Mouse (Mus musculus): Measurements from ENCODE around the gene Lmf1. TPM values are rescaled to one million over a fixed set of nuclear protein-coding genes. Genes with fewer than 3 reads are reported as not detected.

Lmf1 gene
- polyA plus RNA-seq, 1 experiment from 2014 or later = 13.4 TPM

GRCm38 (mm10) chr17:25656142-25656825 lies 77.4 kb downstream of the Lmf1 start:
- no peak overlapping the region for H3K4me3 ChIP-seq (ENCODE audit: low read depth, low read length)
- H3K36me3 ChIP-seq (ENCODE audit: control insufficient read depth, insufficient read depth) = no peaks in the 10 kb centered on the region
- H3K27me3 ChIP-seq (ENCODE audit: control insufficient read depth, insufficient read depth, low read depth, low read length) = no peaks in the 10 kb centered on the region
- 72% methylated on average over 12 of the region's 12 CpGs for WGBS (ENCODE audit: insufficient replicate concordance)
- H3K9ac ChIP-seq (ENCODE audit: low read depth, low read length) = no peak overlapping the region
- H3K9me3 ChIP-seq (replicated peaks; ENCODE audit: control insufficient read depth, low read length) = no peaks in the 10 kb centered on the region
- no peak overlapping the region for H3K27ac ChIP-seq (ENCODE audit: low read length)
- ATAC-seq (ENCODE audit: low read depth) = no peak
- H3K4me2 ChIP-seq (ENCODE audit: low read depth, low read length) = no peak overlapping the region
- no peaks in the 10 kb centered on the region for H3K4me1 ChIP-seq (ENCODE audit: control insufficient read depth, low read depth, low read length)

- Histone ChIP-seq H3K27me3 (ENCODE audit: control insufficient read depth, insufficient read depth, low read depth, low read length) (no peaks in the 10 kb centered on the region), H3K9me3 (replicated peaks; ENCODE audit: control insufficient read depth, low read length) (no peaks in the 10 kb centered on the region), H3K36me3 (ENCODE audit: control insufficient read depth, insufficient read depth) (no peaks in the 10 kb centered on the region), H3K4me1 (ENCODE audit: control insufficient read depth, low read depth, low read length) (no peaks in the 10 kb centered on the region), H3K4me2 (ENCODE audit: low read depth, low read length) (no peak overlapping the region), H3K9ac (ENCODE audit: low read depth, low read length) (no peak overlapping the region), H3K4me3 (ENCODE audit: low read depth, low read length) (no peak overlapping the region), H3K27ac (ENCODE audit: low read length) (no peak overlapping the region)
- 41% methylated on average over 3 of the region's 3 CpGs for WGBS (ENCODE audit: insufficient replicate concordance)
- ATAC-seq (ENCODE audit: low read depth) = no peak
Measured at GRCm38 (mm10) chr17:25656826-25657189, 77.9 kb downstream of the Lmf1 start.

- H3K9me3 ChIP-seq (replicated peaks; ENCODE audit: control insufficient read depth, low read length) = no peaks in the 10 kb centered on the region
- ATAC-seq (ENCODE audit: low read depth) = no peak
- H3K27ac ChIP-seq (ENCODE audit: low read length) = no peak overlapping the region
- no peaks in the 10 kb centered on the region for H3K4me1 ChIP-seq (ENCODE audit: control insufficient read depth, low read depth, low read length)
- 43% methylated on average over 12 of the region's 12 CpGs for WGBS (ENCODE audit: insufficient replicate concordance)
- H3K27me3 ChIP-seq (ENCODE audit: control insufficient read depth, insufficient read depth, low read depth, low read length) = no peaks in the 10 kb centered on the region
- no peak overlapping the region for H3K9ac ChIP-seq (ENCODE audit: low read depth, low read length)
- H3K4me2 ChIP-seq (ENCODE audit: low read depth, low read length) = no peak overlapping the region
- no peaks in the 10 kb centered on the region for H3K36me3 ChIP-seq (ENCODE audit: control insufficient read depth, insufficient read depth)
- H3K4me3 ChIP-seq (ENCODE audit: low read depth, low read length) = no peak overlapping the region
Measured at GRCm38 (mm10) chr17:25663213-25663835, 84.4 kb downstream of the Lmf1 start.

GRCm38 (mm10) chr17:25665485-25665884 lies 86.6 kb downstream of the Lmf1 start:
- ATAC-seq (ENCODE audit: low read depth) = no peak
- Histone ChIP-seq H3K9me3 (replicated peaks; ENCODE audit: control insufficient read depth, low read length) (no peaks in the 10 kb centered on the region), H3K4me1 (ENCODE audit: control insufficient read depth, low read depth, low read length) (no peaks in the 10 kb centered on the region), H3K4me3 (ENCODE audit: low read depth, low read length) (no peak overlapping the region), H3K27me3 (ENCODE audit: control insufficient read depth, insufficient read depth, low read depth, low read length) (no peaks in the 10 kb centered on the region), H3K27ac (ENCODE audit: low read length) (no peak overlapping the region), H3K36me3 (ENCODE audit: control insufficient read depth, insufficient read depth) (no peaks in the 10 kb centered on the region), H3K9ac (ENCODE audit: low read depth, low read length) (no peak overlapping the region), H3K4me2 (ENCODE audit: low read depth, low read length) (no peak overlapping the region)
- 78% methylated on average over 6 of the region's 6 CpGs for whole genome bisulfite sequencing (ENCODE audit: insufficient replicate concordance)

GRCm38 (mm10) chr17:25665891-25666290 lies 87.0 kb downstream of the Lmf1 start:
- Histone ChIP-seq H3K4me3 (ENCODE audit: low read depth, low read length) (no peak overlapping the region), H3K27ac (ENCODE audit: low read length) (no peak overlapping the region), H3K36me3 (ENCODE audit: control insufficient read depth, insufficient read depth) (no peaks in the 10 kb centered on the region), H3K9ac (ENCODE audit: low read depth, low read length) (no peak overlapping the region), H3K4me1 (ENCODE audit: control insufficient read depth, low read depth, low read length) (no peaks in the 10 kb centered on the region), H3K9me3 (replicated peaks; ENCODE audit: control insufficient read depth, low read length) (no peaks in the 10 kb centered on the region), H3K4me2 (ENCODE audit: low read depth, low read length) (no peak overlapping the region), H3K27me3 (ENCODE audit: control insufficient read depth, insufficient read depth, low read depth, low read length) (no peaks in the 10 kb centered on the region)
- no peak for ATAC-seq (ENCODE audit: low read depth)
- WGBS (ENCODE audit: insufficient replicate concordance) = 61% methylated on average over 8 of the region's 8 CpGs

- Histone ChIP-seq H3K27me3 (ENCODE audit: control insufficient read depth, insufficient read depth, low read depth, low read length) (no peaks in the 10 kb centered on the region), H3K4me1 (ENCODE audit: control insufficient read depth, low read depth, low read length) (no peaks in the 10 kb centered on the region), H3K4me3 (ENCODE audit: low read depth, low read length) (no peak overlapping the region), H3K9ac (ENCODE audit: low read depth, low read length) (no peak overlapping the region), H3K36me3 (ENCODE audit: control insufficient read depth, insufficient read depth) (no peaks in the 10 kb centered on the region), H3K9me3 (replicated peaks; ENCODE audit: control insufficient read depth, low read length) (no peaks in the 10 kb centered on the region), H3K27ac (ENCODE audit: low read length) (no peak overlapping the region), H3K4me2 (ENCODE audit: low read depth, low read length) (no peak overlapping the region)
- 62% methylated on average over 7 of the region's 7 CpGs for WGBS (ENCODE audit: insufficient replicate concordance)
- no peak for ATAC-seq (ENCODE audit: low read depth)
Measured at GRCm38 (mm10) chr17:25668481-25669055, 89.7 kb downstream of the Lmf1 start.

- no peak for ATAC-seq (ENCODE audit: low read depth)
- no peaks in the 10 kb centered on the region for H3K27me3 ChIP-seq (ENCODE audit: control insufficient read depth, insufficient read depth, low read depth, low read length)
- H3K4me2 ChIP-seq (ENCODE audit: low read depth, low read length) = no peak overlapping the region
Measured at GRCm38 (mm10) chr17:25672982-25673381, 94.1 kb downstream of the Lmf1 start.

GRCm38 (mm10) chr17:25677969-25678368 lies 99.1 kb downstream of the Lmf1 start:
- Histone ChIP-seq H3K9me3 (replicated peaks; ENCODE audit: control insufficient read depth, low read length) (no peaks in the 10 kb centered on the region), H3K4me2 (ENCODE audit: low read depth, low read length) (no peak overlapping the region), H3K36me3 (ENCODE audit: control insufficient read depth, insufficient read depth) (no peaks in the 10 kb centered on the region), H3K4me3 (ENCODE audit: low read depth, low read length) (no peak overlapping the region), H3K9ac (ENCODE audit: low read depth, low read length) (no peak overlapping the region), H3K27me3 (ENCODE audit: control insufficient read depth, insufficient read depth, low read depth, low read length) (no peaks in the 10 kb centered on the region), H3K27ac (ENCODE audit: low read length) (no peak overlapping the region), H3K4me1 (ENCODE audit: control insufficient read depth, low read depth, low read length) (no peaks in the 10 kb centered on the region)
- 43% methylated on average over 6 of the region's 6 CpGs for WGBS (ENCODE audit: insufficient replicate concordance)
- no peak for ATAC-seq (ENCODE audit: low read depth)

More at GRCm38 (mm10) chr17:25672982-25673381, 94.1 kb downstream of the Lmf1 start:
- H3K36me3 ChIP-seq (ENCODE audit: control insufficient read depth, insufficient read depth) = no peaks in the 10 kb centered on the region
- H3K27ac ChIP-seq (ENCODE audit: low read length) = no peak overlapping the region
- no peaks in the 10 kb centered on the region for H3K4me1 ChIP-seq (ENCODE audit: control insufficient read depth, low read depth, low read length)
- no peak overlapping the region for H3K4me3 ChIP-seq (ENCODE audit: low read depth, low read length)
- no peak overlapping the region for H3K9ac ChIP-seq (ENCODE audit: low read depth, low read length)
- H3K9me3 ChIP-seq (replicated peaks; ENCODE audit: control insufficient read depth, low read length) = no peaks in the 10 kb centered on the region

- Histone ChIP-seq H3K36me3 (ENCODE audit: control insufficient read depth, insufficient read depth) (no peaks in the 10 kb centered on the region), H3K4me1 (ENCODE audit: control insufficient read depth, low read depth, low read length) (no peaks in the 10 kb centered on the region), H3K27ac (ENCODE audit: low read length) (no peak overlapping the region), H3K9ac (ENCODE audit: low read depth, low read length) (no peak overlapping the region), H3K9me3 (replicated peaks; ENCODE audit: control insufficient read depth, low read length) (no peaks in the 10 kb centered on the region), H3K4me3 (ENCODE audit: low read depth, low read length) (no peak overlapping the region), H3K27me3 (ENCODE audit: control insufficient read depth, insufficient read depth, low read depth, low read length) (no peaks in the 10 kb centered on the region), H3K4me2 (ENCODE audit: low read depth, low read length) (no peak overlapping the region)
- no peak for ATAC-seq (ENCODE audit: low read depth)
- WGBS (ENCODE audit: insufficient replicate concordance) = 13% methylated on average over 5 of the region's 5 CpGs
Measured at GRCm38 (mm10) chr17:25679818-25680217, 100.9 kb downstream of the Lmf1 start.

Measured in liver, embryonic 16.5 days (tissue).